Mouse (Mus musculus): ENCODE measurements around the gene Thnsl2. TPM values are rescaled to one million over a fixed set of nuclear protein-coding genes. Genes with fewer than 3 reads are reported as not detected.
A peak's percentile ranks its signal among the peaks of the same experiment; 100 is the strongest.

Thnsl2 gene
- polyA plus RNA-seq, 1 experiment, result not detected

DNA sequence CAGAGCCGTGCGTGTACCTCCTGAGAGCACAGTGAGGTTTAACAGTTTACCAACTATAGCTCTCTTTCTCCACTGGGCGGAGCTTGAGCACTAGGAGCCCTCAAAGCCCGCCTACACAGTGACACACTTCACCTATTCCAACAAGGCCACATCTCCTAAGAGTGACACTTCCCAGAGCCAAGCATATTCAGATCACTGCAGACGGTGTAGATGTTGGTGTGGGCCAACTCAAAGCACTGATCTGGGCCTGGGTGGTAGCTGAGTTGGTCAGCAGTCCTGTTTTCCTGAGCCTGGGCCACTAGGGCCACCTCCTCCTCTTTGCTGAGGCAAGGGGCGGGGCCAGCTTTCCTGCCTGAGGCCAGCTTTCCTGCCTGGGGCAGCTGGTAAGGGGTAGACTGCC, 20.2 kb upstream of the Thnsl2 start:
- TF ChIP-seq POLR2A (IDR thresholded peaks at IDR 0.05; ENCODE audit: borderline replicate concordance, control insufficient read depth, low read depth, low read length) (no peak), CTCF (IDR thresholded peaks at IDR 0.05; ENCODE audit: control insufficient read depth, insufficient read depth, low read length) (no peak)
- WGBS, result 32% methylated on average over 6 of the region's 6 CpGs
- Histone ChIP-seq H3K4me1 (ENCODE audit: control insufficient read depth, insufficient read depth, low read length) (no peaks in the 10 kb centered on the region), H3K4me3 (replicated peaks; ENCODE audit: control insufficient read depth, low read depth, low read length) (no peak overlapping the region), H3K27ac (ENCODE audit: control insufficient read depth, insufficient read depth, low read depth, low read length, poor library complexity) (no peak overlapping the region)

DNA sequence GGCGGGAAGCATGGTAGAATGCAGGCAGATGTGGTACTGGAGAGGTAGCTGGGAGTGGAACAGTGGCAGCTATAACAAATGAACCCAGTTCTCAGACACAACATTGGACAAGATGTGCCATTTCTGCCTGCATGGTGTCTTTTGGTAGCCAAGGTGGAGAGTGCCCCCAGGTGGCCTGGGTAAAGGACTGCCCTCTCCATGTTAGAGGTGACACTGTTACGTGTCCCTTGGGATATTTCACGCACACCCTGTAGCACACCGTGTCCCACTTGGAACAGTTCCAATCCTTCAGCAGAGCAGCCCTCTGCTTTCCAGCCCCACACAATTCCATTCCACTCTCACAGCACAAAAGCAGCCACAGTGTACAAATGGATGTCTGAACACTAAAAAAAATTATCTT, 18.0 kb upstream of the Thnsl2 start:
- Histone ChIP-seq H3K27ac (ENCODE audit: control insufficient read depth, insufficient read depth, low read depth, low read length, poor library complexity) (no peak overlapping the region), H3K4me1 (ENCODE audit: control insufficient read depth, insufficient read depth, low read length) (no peaks in the 10 kb centered on the region), H3K4me3 (replicated peaks; ENCODE audit: control insufficient read depth, low read depth, low read length) (no peak overlapping the region)
- 80% methylated on average over 4 of the region's 4 CpGs for WGBS
- TF ChIP-seq CTCF (IDR thresholded peaks at IDR 0.05; ENCODE audit: control insufficient read depth, insufficient read depth, low read length) (peak; percentile 12; the same call in 1 of the 2 replicates), POLR2A (IDR thresholded peaks at IDR 0.05; ENCODE audit: borderline replicate concordance, control insufficient read depth, low read depth, low read length) (no peak)

DNA sequence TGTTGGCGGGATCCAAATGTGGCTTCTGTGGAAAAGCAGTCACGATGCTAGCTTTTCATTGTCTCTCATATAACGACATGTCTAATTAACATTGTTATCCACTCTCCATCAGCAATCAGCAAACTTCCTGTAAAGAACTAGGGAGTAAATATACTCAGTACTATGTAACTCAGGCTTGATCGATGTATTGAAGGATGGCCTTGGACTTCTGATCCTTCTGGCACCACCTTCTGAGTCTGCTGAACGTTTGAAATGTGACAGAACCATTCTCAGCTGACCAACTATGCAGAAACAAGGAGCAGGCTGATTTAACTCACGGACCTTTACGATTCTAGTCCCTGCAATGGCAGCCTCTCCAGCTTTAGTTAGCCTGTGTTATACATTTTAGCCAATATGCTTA, 17.1 kb upstream of the Thnsl2 start:
- H3K27ac ChIP-seq (ENCODE audit: control insufficient read depth, insufficient read depth, low read depth, low read length, poor library complexity), result no peak overlapping the region
- WGBS, result 72% methylated on average over 7 of the region's 7 CpGs

DNA sequence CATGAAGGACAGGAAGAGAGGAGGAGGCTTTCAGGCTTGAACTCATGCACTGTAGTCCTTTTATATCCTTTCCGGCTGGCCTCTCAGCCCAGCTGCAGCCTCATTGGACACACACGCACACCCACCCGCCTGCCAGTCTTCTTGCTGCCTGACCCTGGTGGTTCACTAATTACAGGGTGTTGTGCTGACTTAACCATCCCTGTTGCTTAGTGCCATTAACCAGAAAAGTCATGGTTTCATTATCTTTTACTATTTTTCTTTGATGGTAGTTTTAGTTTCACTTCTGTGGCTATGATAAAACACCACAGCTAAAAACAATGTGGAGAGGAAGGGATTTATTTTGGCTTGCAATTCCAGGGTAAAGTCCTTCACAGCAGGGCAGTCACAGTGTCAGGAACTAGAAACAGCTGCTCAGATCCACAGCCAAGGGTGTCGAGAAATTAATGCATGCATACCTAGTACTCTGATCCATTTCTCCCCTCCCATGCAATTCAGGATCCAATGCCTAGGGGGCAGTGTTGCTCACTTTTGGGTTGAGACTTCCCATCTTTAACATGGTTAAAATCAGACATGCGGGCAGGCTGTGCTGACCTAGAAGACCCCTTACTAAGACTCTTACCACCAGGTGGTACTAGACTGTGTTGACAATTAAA, 12.6 kb upstream of the Thnsl2 start:
- no peak overlapping the region for H3K27ac ChIP-seq (ENCODE audit: control insufficient read depth, insufficient read depth, low read depth, low read length, poor library complexity)
- TF ChIP-seq CTCF (IDR thresholded peaks at IDR 0.05; ENCODE audit: control insufficient read depth, insufficient read depth, low read length), result no peak
- TF ChIP-seq POLR2A (IDR thresholded peaks at IDR 0.05; ENCODE audit: borderline replicate concordance, control insufficient read depth, low read depth, low read length), result no peak
- no peak overlapping the region for H3K4me3 ChIP-seq (replicated peaks; ENCODE audit: control insufficient read depth, low read depth, low read length)
- no peaks in the 10 kb centered on the region; the same call in 1 of the 2 replicates for H3K4me1 ChIP-seq (ENCODE audit: control insufficient read depth, insufficient read depth, low read length)
- WGBS, result 86% methylated on average over 5 of the region's 5 CpGs

More for the DNA sequence above, 17.1 kb upstream of the Thnsl2 start:
- TF ChIP-seq POLR2A (IDR thresholded peaks at IDR 0.05; ENCODE audit: borderline replicate concordance, control insufficient read depth, low read depth, low read length) (no peak), CTCF (IDR thresholded peaks at IDR 0.05; ENCODE audit: control insufficient read depth, insufficient read depth, low read length) (no peak)
- Histone ChIP-seq H3K4me3 (replicated peaks; ENCODE audit: control insufficient read depth, low read depth, low read length) (no peak overlapping the region), H3K4me1 (ENCODE audit: control insufficient read depth, insufficient read depth, low read length) (no peaks in the 10 kb centered on the region; the same call in 1 of the 2 replicates)

DNA sequence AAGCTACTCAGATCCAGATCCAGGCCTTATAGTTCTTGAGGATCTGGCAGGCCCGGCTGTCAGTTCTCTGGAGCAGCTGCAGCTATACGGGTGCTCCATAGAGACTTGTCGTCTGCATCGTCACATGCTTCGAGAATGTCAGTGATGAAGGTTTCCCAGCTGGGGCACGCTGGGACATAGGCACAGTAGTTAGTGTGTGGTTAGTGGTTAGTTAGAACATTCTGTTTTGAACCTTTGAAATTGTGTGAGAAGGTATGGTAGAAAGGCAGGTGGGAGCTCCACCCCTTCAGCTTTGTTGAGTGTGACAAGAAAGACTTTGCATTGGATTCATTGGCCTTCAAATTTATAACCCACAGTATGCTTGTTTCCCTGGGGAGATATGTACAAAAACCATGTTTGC, 10.6 kb upstream of the Thnsl2 start:
- 88% methylated on average over 6 of the region's 6 CpGs for WGBS

DNA sequence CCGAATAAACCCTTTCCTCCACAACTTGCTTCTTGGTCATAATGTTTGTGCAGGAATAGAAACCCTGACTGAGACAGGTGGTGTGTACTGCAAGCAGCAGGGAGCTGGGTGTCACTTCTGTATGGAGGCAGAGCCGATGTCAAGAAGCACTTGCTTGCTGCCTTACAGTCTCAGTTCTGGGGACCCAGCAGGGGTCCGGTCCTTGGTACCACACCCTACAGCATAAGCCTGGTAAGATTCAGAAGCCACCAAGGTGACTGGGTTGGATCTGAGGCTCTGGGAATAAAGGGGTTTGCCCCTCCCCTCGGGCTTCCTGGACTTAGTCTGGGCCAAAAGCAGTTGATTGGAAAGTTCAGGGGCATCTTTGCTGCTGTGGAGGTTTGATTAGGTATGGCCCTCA, 9.2 kb upstream of the Thnsl2 start:
- WGBS, result 77% methylated on average over 4 of the region's 4 CpGs
- Histone ChIP-seq H3K4me3 (replicated peaks; ENCODE audit: control insufficient read depth, low read depth, low read length) (no peak overlapping the region), H3K27ac (ENCODE audit: control insufficient read depth, insufficient read depth, low read depth, low read length, poor library complexity) (no peak overlapping the region), H3K4me1 (ENCODE audit: control insufficient read depth, insufficient read depth, low read length) (no peaks in the 10 kb centered on the region; the same call in 1 of the 2 replicates)
- no peak for TF ChIP-seq CTCF (IDR thresholded peaks at IDR 0.05; ENCODE audit: control insufficient read depth, insufficient read depth, low read length)
- no peak for TF ChIP-seq POLR2A (IDR thresholded peaks at IDR 0.05; ENCODE audit: borderline replicate concordance, control insufficient read depth, low read depth, low read length)

More for the DNA sequence above, 10.6 kb upstream of the Thnsl2 start:
- Histone ChIP-seq H3K4me1 (ENCODE audit: control insufficient read depth, insufficient read depth, low read length) (no peaks in the 10 kb centered on the region; the same call in 1 of the 2 replicates), H3K27ac (ENCODE audit: control insufficient read depth, insufficient read depth, low read depth, low read length, poor library complexity) (no peak overlapping the region), H3K4me3 (replicated peaks; ENCODE audit: control insufficient read depth, low read depth, low read length) (no peak overlapping the region)
- no peak for TF ChIP-seq POLR2A (IDR thresholded peaks at IDR 0.05; ENCODE audit: borderline replicate concordance, control insufficient read depth, low read depth, low read length)
- no peak for TF ChIP-seq CTCF (IDR thresholded peaks at IDR 0.05; ENCODE audit: control insufficient read depth, insufficient read depth, low read length)

DNA sequence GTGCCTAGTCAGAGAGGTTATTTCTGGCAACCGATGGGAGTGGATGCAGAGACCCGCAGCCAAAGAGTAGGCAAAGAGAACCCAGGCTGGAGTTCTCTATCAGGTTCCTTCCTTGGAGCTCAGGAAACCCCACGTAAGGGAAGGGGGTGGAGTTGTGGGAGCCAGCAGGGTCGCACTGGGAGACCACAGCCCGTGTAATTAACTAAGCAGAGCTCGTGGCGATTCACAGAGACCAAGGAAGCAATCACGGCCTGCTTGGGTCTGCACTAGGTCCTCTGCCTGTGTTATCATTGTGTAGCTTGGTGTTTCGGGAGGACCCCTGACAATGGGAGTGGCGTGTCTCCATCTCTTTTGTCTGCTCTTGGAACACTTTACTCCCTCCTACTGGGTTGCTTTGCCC, 6.9 kb upstream of the Thnsl2 start:
- WGBS, result 63% methylated on average over 10 of the region's 10 CpGs
- Histone ChIP-seq H3K4me3 (replicated peaks; ENCODE audit: control insufficient read depth, low read depth, low read length) (no peak overlapping the region), H3K4me1 (ENCODE audit: control insufficient read depth, insufficient read depth, low read length) (no peaks in the 10 kb centered on the region), H3K27ac (ENCODE audit: control insufficient read depth, insufficient read depth, low read depth, low read length, poor library complexity) (no peak overlapping the region)
- TF ChIP-seq CTCF (IDR thresholded peaks at IDR 0.05; ENCODE audit: control insufficient read depth, insufficient read depth, low read length) (no peak), POLR2A (IDR thresholded peaks at IDR 0.05; ENCODE audit: borderline replicate concordance, control insufficient read depth, low read depth, low read length) (no peak)

DNA sequence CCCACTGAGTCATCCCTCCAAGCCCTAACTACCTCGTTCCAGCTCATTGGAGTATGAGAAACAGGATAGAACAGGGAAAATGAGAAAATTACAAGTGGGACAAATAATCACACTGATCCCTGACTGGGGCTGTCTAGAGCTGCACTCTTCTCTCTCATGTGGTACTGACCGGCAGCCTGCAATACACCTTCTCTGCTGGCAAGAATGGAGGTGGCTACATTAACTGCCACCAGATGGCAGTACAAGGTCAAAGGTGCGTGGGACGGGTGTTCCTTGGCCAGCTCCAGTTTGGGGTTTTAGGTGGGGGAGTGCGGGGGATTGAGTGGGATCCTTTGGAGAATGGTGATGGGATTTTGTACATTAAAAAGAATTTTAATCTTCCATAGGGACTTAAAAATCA, 5.3 kb upstream of the Thnsl2 start:
- TF ChIP-seq CTCF (IDR thresholded peaks at IDR 0.05; ENCODE audit: control insufficient read depth, insufficient read depth, low read length) (peak; percentile 72), POLR2A (IDR thresholded peaks at IDR 0.05; ENCODE audit: borderline replicate concordance, control insufficient read depth, low read depth, low read length) (no peak)
- H3K4me1 ChIP-seq (ENCODE audit: control insufficient read depth, insufficient read depth, low read length), result no peaks in the 10 kb centered on the region
- H3K4me3 ChIP-seq (replicated peaks; ENCODE audit: control insufficient read depth, low read depth, low read length), result no peak overlapping the region
- no peak overlapping the region for H3K27ac ChIP-seq (ENCODE audit: control insufficient read depth, insufficient read depth, low read depth, low read length, poor library complexity)
- WGBS, result 10% methylated on average over 5 of the region's 5 CpGs
